Mouse (Mus musculus): ENCODE results near the gene Nnat. TPM values are rescaled to one million over a fixed set of nuclear protein-coding genes. Genes with fewer than 3 reads are reported as not detected.
"Not testable (repeated sequence)": the region's sequence is repeated elsewhere in the genome, so short reads cannot be mapped to it uniquely, and the experiment has no call there.

Nnat gene
- polyA plus RNA-seq, 1 experiment, result 17.0 TPM

DNA sequence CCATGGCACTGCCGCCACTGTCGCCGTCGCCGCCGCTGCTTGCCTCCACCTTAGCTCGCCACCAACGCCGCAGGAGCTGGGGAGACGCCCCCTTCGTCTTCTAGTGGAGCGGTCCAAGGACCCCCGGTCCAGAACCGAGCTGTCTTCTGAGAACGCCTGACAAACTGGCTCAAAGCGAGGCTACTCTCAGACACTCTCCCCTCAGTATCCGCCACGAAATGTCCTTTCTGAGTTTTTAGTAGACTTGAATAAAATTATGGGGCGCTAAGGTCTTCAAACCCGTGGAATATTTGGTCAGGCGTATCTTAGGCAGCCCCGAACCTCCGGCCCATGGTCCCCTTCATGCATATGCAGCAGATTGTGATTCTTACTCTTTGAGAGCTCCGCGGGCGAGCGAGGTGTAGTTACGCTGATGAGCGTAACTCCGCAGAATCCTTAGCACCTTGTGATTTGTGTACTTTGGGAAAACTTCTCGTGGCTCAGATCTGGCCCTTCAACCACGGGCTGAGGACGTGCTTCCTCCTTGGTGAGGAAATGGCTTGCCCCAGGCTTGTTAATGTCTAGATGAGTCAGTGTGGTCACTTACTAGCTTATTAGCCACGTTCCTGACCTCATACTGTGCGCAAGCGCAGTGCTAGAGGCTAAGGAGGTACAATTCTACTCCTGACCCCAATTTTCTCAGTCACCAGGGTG is 6.5 kb downstream of the Nnat start:
- TF ChIP-seq CTCF (IDR thresholded peaks at IDR 0.05; ENCODE audit: borderline replicate concordance, control insufficient read depth, extremely low read depth, insufficient read depth, low read length, poor library complexity), result no peak
- peak; percentile 32; the same call in 1 of the 2 replicates for TF ChIP-seq POLR2A (IDR thresholded peaks at IDR 0.05; ENCODE audit: control insufficient read depth, extremely low read depth, insufficient read depth, low read length, poor library complexity)
- WGBS, result under 1% methylated on average over 36 of the region's 36 CpGs
- H3K4me1 ChIP-seq (replicated peaks; ENCODE audit: control insufficient read depth, insufficient read depth, low read length), result peaks cover 13% of the 10 kb centered on the region
- H3K27ac ChIP-seq (ENCODE audit: control insufficient read depth, insufficient read depth, low read length), result peak overlapping the region; percentile 36; the same call in 1 of the 2 replicates
- peak; percentile 82 for DNase-seq
- no peaks in the 10 kb centered on the region; the same call in 1 of the 2 replicates for H3K27me3 ChIP-seq (ENCODE audit: control insufficient read depth, insufficient read depth, low read length)
- no peaks in the 10 kb centered on the region for H3K36me3 ChIP-seq (ENCODE audit: control insufficient read depth, insufficient read depth, low read length)
- H3K4me3 ChIP-seq (ENCODE audit: control insufficient read depth, insufficient read depth, low read length), result peak overlapping the region; percentile 86

DNA sequence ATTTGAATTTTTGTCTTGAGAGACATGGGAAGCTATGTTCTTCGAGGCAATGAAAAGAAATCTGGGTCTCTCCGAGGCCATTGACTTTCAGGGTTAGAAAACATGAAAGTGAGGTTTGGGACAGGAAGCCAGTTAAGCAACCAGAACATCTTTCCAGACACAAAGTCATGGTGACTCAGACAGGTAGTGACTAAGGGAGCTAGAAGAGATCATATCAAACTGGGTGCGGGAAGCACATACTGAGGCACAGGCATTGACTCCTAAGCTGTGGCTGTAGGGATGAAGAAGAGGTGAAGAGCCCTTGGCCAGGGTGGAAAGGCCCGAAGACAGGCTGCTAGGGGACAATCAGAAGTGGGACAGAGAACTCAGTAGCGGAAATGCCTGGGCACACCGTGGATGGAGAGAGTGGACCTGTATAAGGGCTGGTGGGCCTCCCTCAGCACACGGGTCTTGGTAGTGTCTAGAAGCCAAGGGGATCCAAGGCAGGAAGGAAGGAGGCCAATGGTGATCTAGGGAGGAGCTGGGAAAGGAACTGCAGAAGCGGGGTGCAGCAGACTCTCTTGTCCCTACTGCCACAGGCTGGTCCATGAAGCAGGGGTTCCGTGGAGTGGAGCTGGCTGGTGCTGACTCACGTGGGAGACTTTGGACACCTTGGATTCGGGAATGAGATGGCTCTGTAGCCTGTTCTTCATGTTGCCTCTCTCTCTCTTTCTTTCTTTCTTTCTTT is 7.5 kb downstream of the Nnat start:
- no peak for TF ChIP-seq POLR2A (IDR thresholded peaks at IDR 0.05; ENCODE audit: control insufficient read depth, extremely low read depth, insufficient read depth, low read length, poor library complexity)
- no peak for TF ChIP-seq CTCF (IDR thresholded peaks at IDR 0.05; ENCODE audit: borderline replicate concordance, control insufficient read depth, extremely low read depth, insufficient read depth, low read length, poor library complexity)
- Histone ChIP-seq H3K27me3 (ENCODE audit: control insufficient read depth, insufficient read depth, low read length) (no peaks in the 10 kb centered on the region), H3K4me3 (ENCODE audit: control insufficient read depth, insufficient read depth, low read length) (0 out of 2 replicates have a peak overlapping the region, but pooled peaks have one; percentile 86), H3K4me1 (replicated peaks; ENCODE audit: control insufficient read depth, insufficient read depth, low read length) (peaks cover 13% of the 10 kb centered on the region), H3K27ac (ENCODE audit: control insufficient read depth, insufficient read depth, low read length) (no peak overlapping the region), H3K36me3 (ENCODE audit: control insufficient read depth, insufficient read depth, low read length) (no peaks in the 10 kb centered on the region)
- no peak for DNase-seq
- WGBS, result 62% methylated on average over 11 of the region's 11 CpGs

DNA sequence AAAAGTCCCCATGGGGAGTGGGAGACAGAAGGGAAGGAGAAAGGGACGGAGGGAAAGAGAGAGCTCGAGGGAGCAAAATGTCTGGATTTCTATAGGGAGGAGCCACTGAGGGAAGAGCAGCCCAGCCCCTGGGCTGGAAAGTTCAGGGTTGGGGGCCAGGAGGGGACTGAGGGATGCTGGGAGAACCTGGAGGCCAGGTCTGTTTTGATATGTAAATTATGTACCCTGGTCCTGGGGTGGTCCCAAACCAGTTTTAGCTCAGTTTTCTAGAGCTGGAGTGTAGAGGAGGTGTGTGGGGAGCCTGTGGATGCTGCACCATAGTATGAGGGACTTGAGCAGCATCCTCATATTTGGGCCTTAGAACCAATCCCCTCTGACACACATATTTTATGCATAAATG is 9.0 kb downstream of the Nnat start:
- no peak overlapping the region for H3K4me3 ChIP-seq (ENCODE audit: control insufficient read depth, insufficient read depth, low read length)
- peaks cover 7% of the 10 kb centered on the region for H3K4me1 ChIP-seq (replicated peaks; ENCODE audit: control insufficient read depth, insufficient read depth, low read length)
- H3K27me3 ChIP-seq (ENCODE audit: control insufficient read depth, insufficient read depth, low read length), result no peaks in the 10 kb centered on the region
- DNase-seq, result no peak
- TF ChIP-seq POLR2A (IDR thresholded peaks at IDR 0.05; ENCODE audit: control insufficient read depth, extremely low read depth, insufficient read depth, low read length, poor library complexity), result no peak
- TF ChIP-seq CTCF (IDR thresholded peaks at IDR 0.05; ENCODE audit: borderline replicate concordance, control insufficient read depth, extremely low read depth, insufficient read depth, low read length, poor library complexity), result no peak
- H3K27ac ChIP-seq (ENCODE audit: control insufficient read depth, insufficient read depth, low read length), result no peak overlapping the region
- 74% methylated on average over 2 of the region's 2 CpGs for WGBS
- no peaks in the 10 kb centered on the region for H3K36me3 ChIP-seq (ENCODE audit: control insufficient read depth, insufficient read depth, low read length)

DNA sequence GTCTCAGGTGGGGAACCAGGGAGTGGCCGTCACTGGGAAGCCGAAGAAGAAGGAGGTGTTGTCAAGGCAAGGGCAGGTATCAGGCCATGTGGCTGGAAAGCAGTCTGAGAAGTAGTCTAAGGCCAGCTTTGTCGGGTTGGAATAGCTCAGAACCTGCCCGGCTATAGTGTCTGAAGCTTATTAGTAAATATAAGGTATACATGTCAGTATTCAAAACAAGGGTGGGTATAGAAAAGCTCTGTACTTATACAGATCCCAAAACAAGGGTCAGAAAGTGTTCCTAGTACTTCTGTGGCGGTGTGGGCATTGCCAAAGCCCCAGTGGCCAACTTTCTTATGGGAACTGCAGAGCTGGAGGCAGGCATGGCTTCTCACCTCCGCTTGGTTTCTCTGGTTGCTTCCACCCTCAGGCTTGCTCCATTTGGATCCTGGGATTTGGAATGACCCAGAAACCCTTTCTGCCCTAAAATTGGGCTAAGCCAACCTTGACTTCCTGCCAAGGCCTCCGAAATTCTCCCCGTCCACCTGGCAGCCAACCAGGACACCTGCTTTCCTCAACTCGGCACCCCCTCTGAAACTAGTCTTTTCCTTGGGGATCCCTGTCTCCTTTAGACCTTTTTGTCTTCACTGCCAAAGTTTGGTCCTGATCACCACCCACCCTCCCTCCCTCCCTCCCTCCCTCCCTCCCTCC is 10.1 kb downstream of the Nnat start:
- WGBS, result 78% methylated on average over 9 of the region's 9 CpGs
- Histone ChIP-seq H3K27me3 (ENCODE audit: control insufficient read depth, insufficient read depth, low read length) (no peaks in the 10 kb centered on the region), H3K4me1 (replicated peaks; ENCODE audit: control insufficient read depth, insufficient read depth, low read length) (peaks cover 7% of the 10 kb centered on the region), H3K36me3 (ENCODE audit: control insufficient read depth, insufficient read depth, low read length) (no peaks in the 10 kb centered on the region), H3K4me3 (ENCODE audit: control insufficient read depth, insufficient read depth, low read length) (no peak overlapping the region), H3K27ac (ENCODE audit: control insufficient read depth, insufficient read depth, low read length) (no peak overlapping the region)
- TF ChIP-seq CTCF (IDR thresholded peaks at IDR 0.05; ENCODE audit: borderline replicate concordance, control insufficient read depth, extremely low read depth, insufficient read depth, low read length, poor library complexity), result no peak
- TF ChIP-seq POLR2A (IDR thresholded peaks at IDR 0.05; ENCODE audit: control insufficient read depth, extremely low read depth, insufficient read depth, low read length, poor library complexity), result no peak
- no peak for DNase-seq

DNA sequence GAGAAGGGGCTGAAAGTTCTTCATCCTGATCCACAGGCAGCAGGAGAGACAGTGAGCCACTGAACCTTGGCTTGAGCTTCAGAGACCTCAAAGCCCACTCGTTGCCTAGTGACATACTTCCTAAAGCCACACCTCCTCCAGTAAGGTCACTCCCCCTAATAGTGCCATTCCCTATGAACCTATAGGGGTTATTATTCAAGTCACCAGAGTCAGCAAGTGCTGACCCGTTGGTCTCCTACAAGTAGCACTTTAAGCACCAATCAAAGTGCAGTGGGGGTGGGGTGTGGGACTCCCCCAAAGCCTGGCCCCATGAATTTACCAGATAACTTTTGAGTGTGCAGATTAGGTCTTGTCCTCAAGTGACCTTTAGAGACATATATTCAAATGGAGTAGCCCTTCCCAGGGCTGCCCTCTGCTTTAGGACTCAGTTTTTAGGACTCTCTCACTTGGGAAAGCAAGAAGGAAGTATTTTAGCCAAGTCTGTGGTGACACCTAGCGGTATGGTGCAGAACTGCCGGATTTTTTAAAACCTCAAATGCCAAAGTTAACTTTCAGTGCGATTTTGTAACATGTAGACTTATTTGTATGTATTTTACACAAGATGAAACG is 11.4 kb downstream of the Nnat start, which contains the start of gene Blcap:
Gene Blcap (minus strand): TSS at position 51 of the 609 bp plus-strand sequence.
- H3K4me3 ChIP-seq (ENCODE audit: control insufficient read depth, insufficient read depth, low read length), result no peak within 1 kb of the TSS
- no peaks in the 10 kb centered on the region for H3K36me3 ChIP-seq (ENCODE audit: control insufficient read depth, insufficient read depth, low read length)
- TF ChIP-seq CTCF (IDR thresholded peaks at IDR 0.05; ENCODE audit: borderline replicate concordance, control insufficient read depth, extremely low read depth, insufficient read depth, low read length, poor library complexity), result no peak
- no peak for TF ChIP-seq POLR2A (IDR thresholded peaks at IDR 0.05; ENCODE audit: control insufficient read depth, extremely low read depth, insufficient read depth, low read length, poor library complexity)
- 9% methylated on average over 6 of the region's 6 CpGs for WGBS
- H3K27ac ChIP-seq (ENCODE audit: control insufficient read depth, insufficient read depth, low read length), result no peak within 1 kb of the TSS
- peak; percentile 29 for DNase-seq
- H3K27me3 ChIP-seq (ENCODE audit: control insufficient read depth, insufficient read depth, low read length), result no peaks in the 10 kb centered on the region
- peaks cover 4% of the 10 kb centered on the region for H3K4me1 ChIP-seq (replicated peaks; ENCODE audit: control insufficient read depth, insufficient read depth, low read length)

DNA sequence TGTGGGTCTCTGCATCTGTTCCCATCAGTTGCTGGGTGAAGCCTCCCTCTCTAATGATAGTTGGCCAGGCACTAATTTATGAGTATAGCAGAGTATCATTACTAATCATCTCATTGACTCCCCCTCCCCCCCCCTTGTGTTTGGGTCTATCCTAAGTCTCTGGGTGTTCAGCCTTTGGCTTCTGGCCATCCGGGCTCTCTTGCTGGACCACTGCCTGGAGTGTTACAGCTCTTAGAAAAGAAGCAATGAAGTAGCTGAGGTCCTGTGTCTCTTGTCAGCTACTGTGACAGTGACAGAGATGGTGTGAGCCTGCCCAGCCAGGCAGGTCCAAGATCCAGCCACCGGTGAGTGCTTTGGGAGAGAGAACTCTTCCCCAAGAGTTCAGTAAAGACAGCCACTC is 12.9 kb downstream of the Nnat start:
- WGBS, result 69% methylated on average over 2 of the region's 2 CpGs
- Histone ChIP-seq H3K4me3 (ENCODE audit: control insufficient read depth, insufficient read depth, low read length) (no peak overlapping the region), H3K27ac (ENCODE audit: control insufficient read depth, insufficient read depth, low read length) (no peak overlapping the region), H3K36me3 (ENCODE audit: control insufficient read depth, insufficient read depth, low read length) (no peaks in the 10 kb centered on the region), H3K4me1 (replicated peaks; ENCODE audit: control insufficient read depth, insufficient read depth, low read length) (no peaks in the 10 kb centered on the region), H3K27me3 (ENCODE audit: control insufficient read depth, insufficient read depth, low read length) (no peaks in the 10 kb centered on the region)
- DNase-seq, result no peak
- TF ChIP-seq POLR2A (IDR thresholded peaks at IDR 0.05; ENCODE audit: control insufficient read depth, extremely low read depth, insufficient read depth, low read length, poor library complexity) (no peak), CTCF (IDR thresholded peaks at IDR 0.05; ENCODE audit: borderline replicate concordance, control insufficient read depth, extremely low read depth, insufficient read depth, low read length, poor library complexity) (no peak)

DNA sequence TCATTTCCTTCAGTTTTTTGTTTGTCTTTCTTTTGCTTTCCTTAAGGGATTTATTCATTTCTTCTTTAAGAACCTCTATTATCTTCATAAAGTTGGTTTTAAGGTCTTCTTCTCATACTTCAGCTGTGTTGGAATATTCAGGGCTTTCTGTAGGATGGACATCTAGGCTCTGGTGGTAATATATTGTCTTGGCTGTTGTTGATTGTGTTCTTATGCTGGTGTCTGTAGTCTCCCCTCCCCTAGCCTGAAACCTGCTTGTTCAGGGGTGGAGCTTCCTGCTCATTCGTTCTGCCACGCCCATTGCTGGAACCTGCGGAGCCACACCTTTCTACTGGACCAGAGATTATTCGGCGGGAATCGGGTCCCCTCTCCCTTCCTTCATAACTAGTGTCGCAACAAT is 25.5 kb downstream of the Nnat start:
- H3K27ac ChIP-seq (ENCODE audit: control insufficient read depth, insufficient read depth, low read length); H3K4me1 ChIP-seq (replicated peaks; ENCODE audit: control insufficient read depth, insufficient read depth, low read length); H3K27me3 ChIP-seq (ENCODE audit: control insufficient read depth, insufficient read depth, low read length); DNase-seq; H3K4me3 ChIP-seq (ENCODE audit: control insufficient read depth, insufficient read depth, low read length); H3K36me3 ChIP-seq (ENCODE audit: control insufficient read depth, insufficient read depth, low read length): not testable (repeated sequence)
- WGBS, result 47% methylated on average over 7 of the region's 7 CpGs
